Mouse (Mus musculus): ENCODE data around the gene Rapgef6. TPM values are rescaled to one million over a fixed set of nuclear protein-coding genes. Genes with fewer than 3 reads are reported as not detected.

The Rapgef6 gene
- polyA plus RNA-seq, 1 experiment from 2014 or later, result 26.4 TPM

- ATAC-seq (ENCODE audit: insufficient number of reproducible peaks, low FRiP score), result no peak
- Histone ChIP-seq H3K4me2 (no peak overlapping the region), H3K4me3 (no peak overlapping the region), H3K9ac (no peak overlapping the region), H3K36me3 (peaks cover 3% of the 10 kb centered on the region; the same call in 1 of the 2 replicates), H3K4me1 (replicated peaks) (no peaks in the 10 kb centered on the region), H3K27ac (ENCODE audit: poor library complexity, severe bottlenecking) (no peak overlapping the region), H3K9me3 (replicated peaks) (no peaks in the 10 kb centered on the region), H3K27me3 (replicated peaks) (no peaks in the 10 kb centered on the region)
- WGBS, result over 99% methylated on average over 2 of the region's 2 CpGs
Measured at GRCm38 (mm10) chr11:54621725-54622124, 99.1 kb downstream of the Rapgef6 start.

GRCm38 (mm10) chr11:54626905-54627304 lies 104.3 kb downstream of the Rapgef6 start:
- no peaks in the 10 kb centered on the region for H3K36me3 ChIP-seq
- H3K27me3 ChIP-seq (replicated peaks), result no peaks in the 10 kb centered on the region
- H3K9me3 ChIP-seq (replicated peaks), result no peaks in the 10 kb centered on the region
- WGBS, result 65% methylated on average over 1 of the region's 1 CpGs
- H3K4me2 ChIP-seq, result no peak overlapping the region
- H3K4me3 ChIP-seq, result no peak overlapping the region
- ATAC-seq (ENCODE audit: insufficient number of reproducible peaks, low FRiP score), result no peak
- no peak overlapping the region for H3K27ac ChIP-seq (ENCODE audit: poor library complexity, severe bottlenecking)
- H3K4me1 ChIP-seq (replicated peaks), result no peaks in the 10 kb centered on the region
- H3K9ac ChIP-seq, result no peak overlapping the region

GRCm38 (mm10) chr11:54646420-54646819 lies 123.8 kb downstream of the Rapgef6 start:
- no peaks in the 10 kb centered on the region for H3K9me3 ChIP-seq (replicated peaks)
- ATAC-seq (ENCODE audit: insufficient number of reproducible peaks, low FRiP score), result no peak
- 94% methylated on average over 4 of the region's 4 CpGs for WGBS
- H3K4me3 ChIP-seq, result no peak overlapping the region
- no peaks in the 10 kb centered on the region for H3K27me3 ChIP-seq (replicated peaks)
- H3K4me1 ChIP-seq (replicated peaks), result 0 out of 2 replicates have a peak, but pooled peaks cover 2% of the 10 kb centered on the region
- no peak overlapping the region for H3K27ac ChIP-seq (ENCODE audit: poor library complexity, severe bottlenecking)
- no peak overlapping the region for H3K4me2 ChIP-seq
- no peak overlapping the region for H3K9ac ChIP-seq
- H3K36me3 ChIP-seq, result peaks cover 17% of the 10 kb centered on the region

GRCm38 (mm10) chr11:54648573-54648972 lies 125.9 kb downstream of the Rapgef6 start:
- no peaks in the 10 kb centered on the region for H3K9me3 ChIP-seq (replicated peaks)
- no peak overlapping the region for H3K4me2 ChIP-seq
- no peak overlapping the region for H3K4me3 ChIP-seq
- H3K27ac ChIP-seq (ENCODE audit: poor library complexity, severe bottlenecking), result no peak overlapping the region
- no peak for ATAC-seq (ENCODE audit: insufficient number of reproducible peaks, low FRiP score)
- no peaks in the 10 kb centered on the region for H3K27me3 ChIP-seq (replicated peaks)
- H3K36me3 ChIP-seq, result peaks cover 11% of the 10 kb centered on the region
- 0 out of 2 replicates have a peak, but pooled peaks cover 2% of the 10 kb centered on the region for H3K4me1 ChIP-seq (replicated peaks)
- no peak overlapping the region for H3K9ac ChIP-seq

- H3K4me2 ChIP-seq, result no peak overlapping the region
- H3K4me3 ChIP-seq, result no peak overlapping the region
- no peak overlapping the region for H3K9ac ChIP-seq
- H3K4me1 ChIP-seq (replicated peaks), result no peaks in the 10 kb centered on the region
- no peak overlapping the region for H3K27ac ChIP-seq (ENCODE audit: poor library complexity, severe bottlenecking)
- H3K36me3 ChIP-seq, result peaks cover 25% of the 10 kb centered on the region
- no peak for ATAC-seq (ENCODE audit: insufficient number of reproducible peaks, low FRiP score)
- WGBS, result 81% methylated on average over 2 of the region's 2 CpGs
- no peaks in the 10 kb centered on the region for H3K9me3 ChIP-seq (replicated peaks)
- no peaks in the 10 kb centered on the region for H3K27me3 ChIP-seq (replicated peaks)
Measured at GRCm38 (mm10) chr11:54655420-54655819, 132.8 kb downstream of the Rapgef6 start.

GRCm38 (mm10) chr11:54673575-54674298 lies 151.1 kb downstream of the Rapgef6 start:
- Histone ChIP-seq H3K27me3 (replicated peaks) (no peaks in the 10 kb centered on the region), H3K4me2 (no peak overlapping the region), H3K9me3 (replicated peaks) (no peaks in the 10 kb centered on the region), H3K4me3 (no peak overlapping the region), H3K36me3 (peaks cover 27% of the 10 kb centered on the region), H3K4me1 (replicated peaks) (no peaks in the 10 kb centered on the region), H3K9ac (no peak overlapping the region), H3K27ac (ENCODE audit: poor library complexity, severe bottlenecking) (no peak overlapping the region)
- ATAC-seq (ENCODE audit: insufficient number of reproducible peaks, low FRiP score), result no peak
- 88% methylated on average over 8 of the region's 8 CpGs for WGBS

GRCm38 (mm10) chr11:54675792-54676489 lies 153.3 kb downstream of the Rapgef6 start:
- no peak overlapping the region for H3K4me2 ChIP-seq
- no peaks in the 10 kb centered on the region for H3K4me1 ChIP-seq (replicated peaks)
- H3K9me3 ChIP-seq (replicated peaks), result no peaks in the 10 kb centered on the region
- H3K36me3 ChIP-seq, result peaks cover 42% of the 10 kb centered on the region
- no peak overlapping the region for H3K4me3 ChIP-seq
- H3K27me3 ChIP-seq (replicated peaks), result no peaks in the 10 kb centered on the region
- ATAC-seq (ENCODE audit: insufficient number of reproducible peaks, low FRiP score), result no peak
- no peak overlapping the region for H3K27ac ChIP-seq (ENCODE audit: poor library complexity, severe bottlenecking)
- H3K9ac ChIP-seq, result no peak overlapping the region
- 93% methylated on average over 2 of the region's 2 CpGs for WGBS

GRCm38 (mm10) chr11:54679141-54679540 lies 156.5 kb downstream of the Rapgef6 start:
- 92% methylated on average over 2 of the region's 2 CpGs for WGBS
- Histone ChIP-seq H3K4me3 (no peak overlapping the region), H3K4me2 (no peak overlapping the region), H3K4me1 (replicated peaks) (no peaks in the 10 kb centered on the region), H3K36me3 (peaks cover 50% of the 10 kb centered on the region), H3K27me3 (replicated peaks) (no peaks in the 10 kb centered on the region), H3K27ac (ENCODE audit: poor library complexity, severe bottlenecking) (no peak overlapping the region), H3K9me3 (replicated peaks) (no peaks in the 10 kb centered on the region), H3K9ac (no peak overlapping the region)
- no peak for ATAC-seq (ENCODE audit: insufficient number of reproducible peaks, low FRiP score)

GRCm38 (mm10) chr11:54684831-54685230 lies 162.2 kb downstream of the Rapgef6 start:
- Histone ChIP-seq H3K27me3 (replicated peaks) (no peaks in the 10 kb centered on the region), H3K9me3 (replicated peaks) (no peaks in the 10 kb centered on the region), H3K36me3 (peaks cover 48% of the 10 kb centered on the region), H3K4me3 (no peak overlapping the region), H3K4me2 (no peak overlapping the region), H3K27ac (ENCODE audit: poor library complexity, severe bottlenecking) (no peak overlapping the region), H3K9ac (no peak overlapping the region), H3K4me1 (replicated peaks) (no peaks in the 10 kb centered on the region)
- 80% methylated on average over 2 of the region's 2 CpGs for WGBS
- ATAC-seq (ENCODE audit: insufficient number of reproducible peaks, low FRiP score), result no peak

- Histone ChIP-seq H3K4me1 (replicated peaks) (no peaks in the 10 kb centered on the region), H3K27me3 (replicated peaks) (no peaks in the 10 kb centered on the region), H3K36me3 (peaks cover 60% of the 10 kb centered on the region), H3K9me3 (replicated peaks) (no peaks in the 10 kb centered on the region), H3K9ac (no peak overlapping the region), H3K4me3 (no peak overlapping the region), H3K27ac (ENCODE audit: poor library complexity, severe bottlenecking) (no peak overlapping the region), H3K4me2 (no peak overlapping the region)
- WGBS, result 80% methylated on average over 4 of the region's 4 CpGs
- ATAC-seq (ENCODE audit: insufficient number of reproducible peaks, low FRiP score), result no peak
Measured at GRCm38 (mm10) chr11:54690171-54690570, 167.5 kb downstream of the Rapgef6 start.

GRCm38 (mm10) chr11:54691179-54691578 lies 168.5 kb downstream of the Rapgef6 start:
- Histone ChIP-seq H3K36me3 (peaks cover 60% of the 10 kb centered on the region), H3K4me1 (replicated peaks) (no peaks in the 10 kb centered on the region), H3K9me3 (replicated peaks) (no peaks in the 10 kb centered on the region), H3K4me2 (no peak overlapping the region), H3K27ac (ENCODE audit: poor library complexity, severe bottlenecking) (no peak overlapping the region), H3K27me3 (replicated peaks) (no peaks in the 10 kb centered on the region), H3K9ac (no peak overlapping the region), H3K4me3 (no peak overlapping the region)
- no peak for ATAC-seq (ENCODE audit: insufficient number of reproducible peaks, low FRiP score)
- WGBS, result 70% methylated on average over 4 of the region's 4 CpGs

All from heart, embryonic 12.5 days (tissue).